Mouse (Mus musculus): Measurements from ENCODE around the gene Dnhd1. TPM values are rescaled to one million over a fixed set of nuclear protein-coding genes. Genes with fewer than 3 reads are reported as not detected.

Gene Dnhd1
- polyA plus RNA-seq (2014; fragmentation: Nextera tagmentation; extraction: Ambion mirVana): 0.85 and 1.2 TPM in 2 replicates

DNA sequence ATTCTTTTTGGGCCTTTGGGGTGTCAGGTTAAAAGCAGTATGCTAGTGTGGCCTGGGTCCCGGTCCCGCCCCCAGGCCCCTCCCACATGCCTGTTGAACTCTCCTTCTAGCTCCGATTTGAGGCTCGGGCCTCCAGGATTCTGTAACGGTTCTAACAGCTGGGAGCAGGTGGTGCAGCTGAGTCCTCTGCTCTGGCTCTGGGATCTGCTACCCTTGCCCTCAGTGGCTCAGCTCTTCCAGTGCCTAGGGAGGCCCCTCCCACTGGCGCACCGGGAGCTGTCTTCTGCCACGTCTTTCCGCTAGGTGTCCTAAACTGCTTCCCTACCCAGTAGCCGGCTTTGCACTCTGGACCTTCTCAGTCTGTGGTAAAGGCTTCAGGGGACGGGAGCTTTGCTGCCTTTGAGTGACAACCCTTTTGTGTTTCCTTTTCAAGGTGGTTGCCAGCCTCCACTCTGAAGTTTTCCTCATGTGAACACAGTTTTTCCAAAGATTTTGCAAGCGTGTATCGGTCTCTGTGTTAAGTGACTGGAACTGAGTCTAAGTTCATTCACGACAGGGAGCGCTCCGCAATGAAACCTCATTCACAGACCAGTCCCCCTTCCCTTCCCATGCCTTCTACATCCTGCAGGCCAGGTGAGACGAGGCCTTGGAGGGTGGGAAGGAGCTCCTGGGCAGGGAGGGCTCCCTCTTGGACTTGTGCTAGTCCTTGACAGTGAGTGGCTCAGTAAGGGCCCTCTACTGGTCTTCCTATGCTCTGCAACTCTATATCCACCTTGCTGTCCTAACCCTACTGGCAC, at the start of gene Dnhd1:
TSS of gene Dnhd1 (plus strand) at position 189 of the 797 bp plus-strand sequence.
- Histone ChIP-seq H3K9ac (ENCODE audit: low read depth, low read length) (peak within 1 kb of the TSS; percentile 21), H3K36me3 (ENCODE audit: control insufficient read depth, insufficient read depth, low read length) (no peaks in the 10 kb centered on the region), H3K4me3 (ENCODE audit: low read depth, low read length) (peak within 1 kb of the TSS; percentile 26), H3K4me2 (replicated peaks; ENCODE audit: low read depth, low read length) (peak within 1 kb of the TSS; percentile 48), H3K9me3 (ENCODE audit: control insufficient read depth, low read length) (no peaks in the 10 kb centered on the region), H3K27me3 (ENCODE audit: control insufficient read depth, insufficient read depth, low read length) (no peaks in the 10 kb centered on the region), H3K27ac (ENCODE audit: low read depth, low read length) (no peak within 1 kb of the TSS), H3K4me1 (replicated peaks; ENCODE audit: control insufficient read depth, insufficient read depth, low read length) (no peaks in the 10 kb centered on the region)
- WGBS: 4% methylated on average over 17 of the region's 17 CpGs
- ATAC-seq (ENCODE audit: low FRiP score) (peak; percentile 96), DNase-seq (ENCODE audit: low spot score) (peak; percentile 80)

DNA sequence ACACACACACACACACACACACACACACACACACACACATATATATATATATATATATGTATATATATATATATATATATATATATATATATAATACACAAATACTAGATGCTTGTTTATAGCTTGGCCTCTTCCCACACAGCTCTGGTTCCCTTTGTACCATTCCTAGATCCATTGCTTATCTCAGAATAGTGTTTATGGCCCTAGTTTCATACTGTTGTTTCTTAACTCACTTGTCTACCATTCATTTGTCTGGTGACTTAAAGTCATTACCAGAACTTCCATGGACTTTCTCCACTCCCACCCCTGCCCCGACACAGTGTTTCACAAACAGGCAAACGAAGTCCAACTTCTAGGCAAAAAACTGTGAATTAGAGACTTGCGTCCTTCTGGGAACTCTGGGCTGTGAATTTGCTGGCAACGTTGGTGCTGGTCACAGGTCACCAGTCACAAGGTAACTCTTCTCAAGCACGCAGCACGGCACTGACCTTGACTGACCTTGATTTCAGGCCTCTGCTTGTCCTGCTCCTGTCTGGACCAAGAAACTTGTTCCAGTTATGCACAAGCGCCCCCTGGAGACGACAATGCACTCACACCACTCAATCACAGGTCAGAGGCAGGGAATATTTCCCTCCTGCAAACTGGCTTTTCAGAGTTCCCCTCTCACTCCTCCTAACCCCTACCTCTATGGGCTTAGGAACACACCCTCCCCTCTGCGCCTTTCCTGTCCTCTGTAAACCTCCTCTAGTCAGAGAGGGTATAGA, 47.6 kb upstream of the Dnhd1 start:
- DNase-seq (ENCODE audit: low spot score): peak; percentile 77
- Histone ChIP-seq H3K27ac (ENCODE audit: low read depth, low read length) (no peak overlapping the region), H3K4me3 (ENCODE audit: low read depth, low read length) (no peak overlapping the region), H3K4me2 (replicated peaks; ENCODE audit: low read depth, low read length) (no peak overlapping the region), H3K27me3 (ENCODE audit: control insufficient read depth, insufficient read depth, low read length) (no peaks in the 10 kb centered on the region), H3K4me1 (replicated peaks; ENCODE audit: control insufficient read depth, insufficient read depth, low read length) (no peaks in the 10 kb centered on the region), H3K9ac (ENCODE audit: low read depth, low read length) (no peak overlapping the region), H3K9me3 (ENCODE audit: control insufficient read depth, low read length) (no peaks in the 10 kb centered on the region), H3K36me3 (ENCODE audit: control insufficient read depth, insufficient read depth, low read length) (no peaks in the 10 kb centered on the region)
- WGBS: 37% methylated on average over 9 of the region's 9 CpGs
- peak; percentile 65; the same call in 1 of the 2 replicates for ATAC-seq (ENCODE audit: low FRiP score)

DNA sequence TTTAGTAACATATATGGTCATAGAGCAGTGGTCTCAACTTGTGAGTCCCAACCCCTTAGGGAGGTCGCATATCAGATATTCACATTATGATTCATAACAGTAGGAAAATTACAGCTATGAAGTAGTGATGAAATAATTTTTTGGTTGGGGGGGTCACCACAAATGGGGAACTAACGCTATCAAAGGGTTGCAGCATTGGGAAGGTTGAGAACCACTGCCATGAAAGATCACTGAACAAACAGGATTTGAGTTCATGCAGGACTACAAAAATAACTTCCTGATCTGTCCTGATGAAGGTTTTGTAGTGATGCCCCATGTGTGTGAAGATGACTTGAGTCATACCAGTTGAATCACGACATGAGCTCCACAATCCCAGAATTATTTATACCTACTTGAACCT, 42.2 kb upstream of the Dnhd1 start:
- Histone ChIP-seq H3K9me3 (ENCODE audit: control insufficient read depth, low read length) (no peaks in the 10 kb centered on the region), H3K4me1 (replicated peaks; ENCODE audit: control insufficient read depth, insufficient read depth, low read length) (no peaks in the 10 kb centered on the region), H3K9ac (ENCODE audit: low read depth, low read length) (no peak overlapping the region)

DNA sequence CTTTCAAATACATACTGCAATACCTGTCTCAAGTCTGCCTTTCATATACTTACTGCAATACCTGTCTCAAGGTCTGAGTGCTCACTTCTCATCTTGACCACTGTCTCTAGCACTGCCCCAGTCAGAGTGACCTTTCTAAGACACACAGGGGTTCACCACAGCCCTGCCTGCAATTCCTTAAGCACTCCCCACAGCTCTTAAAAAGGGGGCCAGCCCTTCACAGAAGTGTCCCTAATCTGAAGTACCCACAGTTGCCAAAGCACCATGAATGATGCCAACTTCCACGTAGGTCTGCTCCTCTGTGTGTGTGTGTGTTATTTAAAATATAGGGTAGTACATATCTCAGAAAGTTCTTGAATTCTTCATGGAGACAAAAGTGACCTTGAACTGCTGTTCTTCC, 38.9 kb upstream of the Dnhd1 start:
- no peak overlapping the region for H3K4me2 ChIP-seq (replicated peaks; ENCODE audit: low read depth, low read length)
- no peaks in the 10 kb centered on the region for H3K4me1 ChIP-seq (replicated peaks; ENCODE audit: control insufficient read depth, insufficient read depth, low read length)
- DNase-seq (ENCODE audit: low spot score): no peak
- H3K9ac ChIP-seq (ENCODE audit: low read depth, low read length): no peak overlapping the region
- H3K27me3 ChIP-seq (ENCODE audit: control insufficient read depth, insufficient read depth, low read length): no peaks in the 10 kb centered on the region
- WGBS: 100% methylated on average over 1 of the region's 1 CpGs
- H3K27ac ChIP-seq (ENCODE audit: low read depth, low read length): no peak overlapping the region
- no peak overlapping the region for H3K4me3 ChIP-seq (ENCODE audit: low read depth, low read length)
- H3K36me3 ChIP-seq (ENCODE audit: control insufficient read depth, insufficient read depth, low read length): peaks cover 6% of the 10 kb centered on the region; the same call in 1 of the 2 replicates
- no peaks in the 10 kb centered on the region for H3K9me3 ChIP-seq (ENCODE audit: control insufficient read depth, low read length)
- no peak for ATAC-seq (ENCODE audit: low FRiP score)

More for the DNA sequence above, 42.2 kb upstream of the Dnhd1 start:
- no peak overlapping the region for H3K4me2 ChIP-seq (replicated peaks; ENCODE audit: low read depth, low read length)
- H3K4me3 ChIP-seq (ENCODE audit: low read depth, low read length): no peak overlapping the region
- no peak overlapping the region for H3K27ac ChIP-seq (ENCODE audit: low read depth, low read length)
- WGBS: 87% methylated on average over 3 of the region's 3 CpGs
- no peak for DNase-seq (ENCODE audit: low spot score)
- no peak for ATAC-seq (ENCODE audit: low FRiP score)
- peaks cover 4% of the 10 kb centered on the region; the same call in 1 of the 2 replicates for H3K36me3 ChIP-seq (ENCODE audit: control insufficient read depth, insufficient read depth, low read length)
- H3K27me3 ChIP-seq (ENCODE audit: control insufficient read depth, insufficient read depth, low read length): no peaks in the 10 kb centered on the region

DNA sequence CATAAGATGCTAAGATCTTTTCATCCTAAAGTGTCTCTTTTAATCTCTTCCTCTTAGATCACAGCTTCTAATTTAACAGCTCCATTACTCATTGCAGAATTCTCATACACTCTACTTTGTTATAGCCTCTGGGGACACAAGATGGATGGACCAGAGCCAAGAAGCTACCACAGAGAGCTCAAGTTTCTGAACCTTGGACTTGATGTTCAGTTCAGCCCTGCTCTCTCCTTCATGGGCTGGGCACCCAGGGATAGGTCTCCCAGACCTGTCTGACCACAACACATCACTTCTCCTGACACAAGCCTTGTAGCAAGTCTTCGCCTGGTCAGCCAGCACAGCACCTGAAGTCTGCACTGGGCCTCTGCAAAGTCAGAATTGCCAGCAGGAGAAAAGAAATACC, 36.2 kb upstream of the Dnhd1 start:
- no peak overlapping the region for H3K4me3 ChIP-seq (ENCODE audit: low read depth, low read length)
- H3K9me3 ChIP-seq (ENCODE audit: control insufficient read depth, low read length): no peaks in the 10 kb centered on the region
- H3K27me3 ChIP-seq (ENCODE audit: control insufficient read depth, insufficient read depth, low read length): no peaks in the 10 kb centered on the region
- no peak overlapping the region for H3K27ac ChIP-seq (ENCODE audit: low read depth, low read length)
- WGBS: 86% methylated on average over 1 of the region's 1 CpGs
- H3K36me3 ChIP-seq (ENCODE audit: control insufficient read depth, insufficient read depth, low read length): peaks cover 15% of the 10 kb centered on the region; the same call in 1 of the 2 replicates
- H3K4me1 ChIP-seq (replicated peaks; ENCODE audit: control insufficient read depth, insufficient read depth, low read length): no peaks in the 10 kb centered on the region
- ATAC-seq (ENCODE audit: low FRiP score) (no peak), DNase-seq (ENCODE audit: low spot score) (no peak)
- H3K4me2 ChIP-seq (replicated peaks; ENCODE audit: low read depth, low read length): no peak overlapping the region
- H3K9ac ChIP-seq (ENCODE audit: low read depth, low read length): no peak overlapping the region

DNA sequence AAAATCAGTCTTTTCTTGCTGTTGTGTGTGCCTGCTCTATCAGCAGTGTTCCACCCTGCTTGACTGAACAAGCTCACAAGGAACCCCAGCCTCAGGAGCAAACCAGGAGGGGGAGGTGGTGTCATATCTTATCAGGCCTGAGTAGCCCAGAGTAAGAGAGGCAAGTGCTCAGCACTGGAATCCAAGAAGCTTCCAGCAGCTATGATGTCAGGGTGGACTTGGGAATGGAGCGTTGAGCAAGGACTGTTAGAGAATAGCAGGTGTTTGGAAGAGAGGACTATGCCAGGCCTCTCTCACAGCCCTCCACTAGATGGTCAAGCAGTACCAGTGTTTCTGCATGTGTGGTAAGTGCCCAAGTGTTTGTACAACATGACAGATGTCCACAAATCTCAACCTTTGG, 34.9 kb upstream of the Dnhd1 start:
- DNase-seq (ENCODE audit: low spot score): no peak
- no peak overlapping the region for H3K4me2 ChIP-seq (replicated peaks; ENCODE audit: low read depth, low read length)
- WGBS: 88% methylated on average over 1 of the region's 1 CpGs
- no peak overlapping the region for H3K27ac ChIP-seq (ENCODE audit: low read depth, low read length)
- H3K4me3 ChIP-seq (ENCODE audit: low read depth, low read length): no peak overlapping the region
- no peak for ATAC-seq (ENCODE audit: low FRiP score)
- H3K9me3 ChIP-seq (ENCODE audit: control insufficient read depth, low read length): no peaks in the 10 kb centered on the region
- H3K36me3 ChIP-seq (ENCODE audit: control insufficient read depth, insufficient read depth, low read length): peaks cover 15% of the 10 kb centered on the region; the same call in 1 of the 2 replicates
- H3K27me3 ChIP-seq (ENCODE audit: control insufficient read depth, insufficient read depth, low read length): no peaks in the 10 kb centered on the region
- no peak overlapping the region for H3K9ac ChIP-seq (ENCODE audit: low read depth, low read length)
- no peaks in the 10 kb centered on the region for H3K4me1 ChIP-seq (replicated peaks; ENCODE audit: control insufficient read depth, insufficient read depth, low read length)

DNA sequence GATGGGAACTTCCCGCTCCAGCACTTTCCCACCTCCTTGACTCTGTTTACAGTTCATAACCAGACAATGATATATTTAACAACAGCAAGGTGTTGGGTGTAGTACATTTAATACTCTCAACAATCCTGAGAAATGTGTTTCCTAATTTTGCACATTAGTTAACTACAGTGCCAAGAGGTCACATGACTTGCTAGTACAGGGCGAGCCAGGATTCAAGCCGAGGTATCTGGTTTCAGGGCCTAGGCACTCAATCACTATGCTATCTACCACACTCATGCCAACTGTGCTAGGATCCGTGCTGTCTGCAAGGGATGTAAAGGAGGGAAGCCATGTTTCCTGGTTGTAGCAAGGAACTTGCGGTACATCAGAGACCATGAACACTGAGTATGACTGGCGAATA, 34.1 kb upstream of the Dnhd1 start:
- no peak overlapping the region for H3K27ac ChIP-seq (ENCODE audit: low read depth, low read length)
- H3K27me3 ChIP-seq (ENCODE audit: control insufficient read depth, insufficient read depth, low read length): no peaks in the 10 kb centered on the region
- ATAC-seq (ENCODE audit: low FRiP score) (no peak), DNase-seq (ENCODE audit: low spot score) (no peak)
- H3K36me3 ChIP-seq (ENCODE audit: control insufficient read depth, insufficient read depth, low read length): peaks cover 15% of the 10 kb centered on the region; the same call in 1 of the 2 replicates
- no peak overlapping the region for H3K9ac ChIP-seq (ENCODE audit: low read depth, low read length)
- no peaks in the 10 kb centered on the region for H3K4me1 ChIP-seq (replicated peaks; ENCODE audit: control insufficient read depth, insufficient read depth, low read length)
- H3K4me3 ChIP-seq (ENCODE audit: low read depth, low read length): no peak overlapping the region
- WGBS: 91% methylated on average over 6 of the region's 6 CpGs
- H3K4me2 ChIP-seq (replicated peaks; ENCODE audit: low read depth, low read length): no peak overlapping the region
- H3K9me3 ChIP-seq (ENCODE audit: control insufficient read depth, low read length): no peaks in the 10 kb centered on the region

DNA sequence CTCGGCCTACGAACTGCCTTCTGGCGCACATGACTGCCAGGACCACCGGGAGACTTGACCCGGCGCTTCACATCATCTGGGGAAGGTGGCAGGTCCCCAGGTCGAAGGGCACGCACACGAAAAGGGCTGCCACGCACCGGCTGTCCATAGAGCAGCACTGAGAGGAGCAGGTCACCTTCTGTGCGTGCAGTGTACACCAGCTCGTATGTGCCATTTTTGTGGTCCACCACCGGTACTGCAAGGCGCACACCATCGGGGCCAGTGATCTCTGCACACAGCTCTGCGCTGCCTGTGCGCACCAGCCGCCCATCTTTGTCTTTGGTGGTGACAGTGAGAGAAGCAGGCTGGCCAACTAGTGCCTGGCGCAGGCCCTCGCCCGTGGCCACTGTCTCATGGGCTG, 32.8 kb upstream of the Dnhd1 start:
- no peak for DNase-seq (ENCODE audit: low spot score)
- ATAC-seq (ENCODE audit: low FRiP score): no peak
- Histone ChIP-seq H3K9me3 (ENCODE audit: control insufficient read depth, low read length) (no peaks in the 10 kb centered on the region), H3K27me3 (ENCODE audit: control insufficient read depth, insufficient read depth, low read length) (no peaks in the 10 kb centered on the region), H3K4me1 (replicated peaks; ENCODE audit: control insufficient read depth, insufficient read depth, low read length) (no peaks in the 10 kb centered on the region), H3K27ac (ENCODE audit: low read depth, low read length) (no peak overlapping the region), H3K4me3 (ENCODE audit: low read depth, low read length) (no peak overlapping the region), H3K36me3 (ENCODE audit: control insufficient read depth, insufficient read depth, low read length) (peaks cover 13% of the 10 kb centered on the region; the same call in 1 of the 2 replicates), H3K9ac (ENCODE audit: low read depth, low read length) (no peak overlapping the region), H3K4me2 (replicated peaks; ENCODE audit: low read depth, low read length) (no peak overlapping the region)
- WGBS: 96% methylated on average over 22 of the region's 22 CpGs

Measured in hindbrain, embryonic 11.5 days (tissue).